Mouse (Mus musculus) thymus, adult 2 months (tissue): ENCODE results near the gene Pcp4l1.

Experiments
- CTCF ChIP-seq: fragments of 200-500 bp; IDR thresholded peaks from 2 replicates; pipeline ENCODE4 v1.5.1; 2012; ENCODE audit warnings: mild to moderate bottlenecking, control low read depth, low read length, moderate library complexity, borderline replicate concordance; ENCODE audit not compliant: control insufficient read depth, poor library complexity, insufficient read depth; ENCODE audit errors: extremely low read depth
- POLR2A ChIP-seq: fragments of 200-500 bp; IDR thresholded peaks from 2 replicates; pipeline ENCODE4 v1.6.1; 2012; ENCODE audit warnings: mild to moderate bottlenecking, low read length, control low read depth, moderate library complexity; ENCODE audit not compliant: control insufficient read depth, poor library complexity, insufficient read depth; ENCODE audit errors: extremely low read depth

- no peak for TF ChIP-seq CTCF
- no peak for TF ChIP-seq POLR2A
Measured at GRCm38 (mm10) chr1:171169913-171170312, 26.2 kb downstream of the Pcp4l1 start.
